Mouse (Mus musculus) heart, postnatal 0 days (tissue): ENCODE data around the gene Plb1.

Source experiments
- CTCF ChIP-seq: IDR thresholded peaks from 2 replicates; pipeline ENCODE4 v1.5.1; 2016; ENCODE audit warnings: antibody characterized with exemption, control low read depth, low read depth
- EP300 ChIP-seq: IDR thresholded peaks from 2 replicates; pipeline ENCODE4 v1.6.1; 2016; ENCODE audit warnings: antibody characterized with exemption, low read depth

DNA sequence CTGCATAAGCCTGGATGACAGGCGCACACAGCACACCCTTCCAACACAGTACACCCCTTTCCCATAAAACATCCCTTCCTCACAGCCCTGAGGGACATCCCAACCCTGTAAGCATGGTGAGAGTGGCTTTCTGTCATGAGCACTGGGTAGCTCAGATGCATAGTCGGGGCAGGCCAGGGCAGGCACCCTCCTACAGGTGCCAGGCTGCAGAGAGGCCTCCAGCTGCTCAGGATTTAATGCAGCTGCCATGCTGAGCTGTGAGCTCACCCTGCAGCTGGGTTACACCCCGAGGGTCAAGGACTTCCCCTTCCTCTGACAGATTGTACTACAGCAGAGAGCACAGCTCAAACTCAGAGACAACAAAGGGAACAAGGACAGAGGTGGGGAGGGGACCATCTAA is 146.0 kb downstream of the Plb1 start:
- TF ChIP-seq CTCF (no peak), EP300 (no peak)
